Mouse (Mus musculus): ENCODE measurements around the gene Bnc2.
A peak's percentile ranks its signal among the peaks of the same experiment; 100 is the strongest.

Bnc2 gene

DNA sequence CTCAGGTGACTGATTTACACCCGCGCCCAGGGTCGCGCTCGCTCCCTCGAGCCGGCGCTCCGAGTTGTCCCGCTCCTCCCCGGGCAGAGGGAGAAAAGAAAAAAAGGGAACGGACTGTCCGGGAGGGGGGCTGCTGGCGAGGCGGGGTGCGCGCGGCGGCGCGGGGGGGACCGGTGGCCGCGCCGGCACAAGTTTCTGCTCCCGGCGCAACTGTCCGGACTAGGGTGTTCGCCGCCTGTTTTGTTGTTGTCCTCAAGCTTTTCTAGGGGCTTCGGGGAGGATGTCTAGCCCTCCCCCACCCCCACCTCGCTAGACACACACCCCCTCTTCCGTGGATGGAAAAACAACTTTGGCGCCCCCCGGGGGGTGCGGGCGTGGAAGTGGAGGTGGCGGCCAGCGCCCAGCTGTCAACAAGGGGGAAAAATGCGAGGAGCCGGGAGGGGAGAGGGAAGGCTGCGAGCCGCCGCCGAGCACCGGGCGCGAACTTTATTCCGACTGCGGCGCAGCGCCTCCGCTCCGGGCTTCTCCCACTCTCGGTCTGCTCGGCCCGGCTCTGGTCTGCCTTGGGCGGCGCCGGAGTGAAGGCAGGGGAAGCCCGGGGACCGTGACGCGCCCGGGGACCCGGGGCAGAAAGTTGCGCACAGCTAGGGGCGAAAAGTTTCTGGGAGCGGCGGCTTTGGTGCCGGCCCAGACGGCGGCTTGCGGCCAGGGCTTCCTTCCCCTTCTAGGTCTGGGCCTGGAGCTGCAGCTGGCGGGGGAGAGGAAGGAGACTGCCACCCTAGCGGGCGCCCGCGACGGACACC lies at the start of gene Bnc2:
TSS of gene Bnc2 (minus strand) at position 105 of the 803 bp plus-strand sequence.
- peak; percentile 39 for DNase-seq

- no peak for DNase-seq
Observed at GRCm38 (mm10) chr4:84707961-84708360, 32.9 kb upstream of the Bnc2 start.

GRCm38 (mm10) chr4:84685521-84686366 lies 10.7 kb upstream of the Bnc2 start:
- DNase-seq: no peak

GRCm38 (mm10) chr4:84685009-84685408 lies 9.9 kb upstream of the Bnc2 start:
- no peak for DNase-seq

DNA sequence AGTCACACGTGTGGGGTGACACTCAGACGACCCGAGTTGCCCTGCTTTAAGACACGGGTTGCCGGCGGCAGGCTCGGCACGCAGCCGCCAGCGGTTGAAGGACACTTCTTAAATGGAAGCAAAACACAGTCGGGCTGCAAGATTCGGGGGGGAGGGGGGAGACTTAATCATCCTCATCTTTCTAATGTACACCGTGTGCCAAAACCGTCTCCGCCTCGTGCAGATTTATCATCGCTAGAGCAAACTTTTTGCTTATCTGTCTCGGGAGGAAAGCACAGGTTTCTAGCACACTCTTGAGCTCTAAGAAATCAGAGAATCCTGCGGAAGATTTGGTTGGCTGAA lies 870 bp upstream of the Bnc2 start:
- DNase-seq: no peak

- peak; percentile 42 for DNase-seq
Observed at GRCm38 (mm10) chr4:84674318-84675170, 531 bp downstream of the Bnc2 start.

GRCm38 (mm10) chr4:84673681-84674307 lies 1.3 kb downstream of the Bnc2 start:
- no peak for DNase-seq

DNA sequence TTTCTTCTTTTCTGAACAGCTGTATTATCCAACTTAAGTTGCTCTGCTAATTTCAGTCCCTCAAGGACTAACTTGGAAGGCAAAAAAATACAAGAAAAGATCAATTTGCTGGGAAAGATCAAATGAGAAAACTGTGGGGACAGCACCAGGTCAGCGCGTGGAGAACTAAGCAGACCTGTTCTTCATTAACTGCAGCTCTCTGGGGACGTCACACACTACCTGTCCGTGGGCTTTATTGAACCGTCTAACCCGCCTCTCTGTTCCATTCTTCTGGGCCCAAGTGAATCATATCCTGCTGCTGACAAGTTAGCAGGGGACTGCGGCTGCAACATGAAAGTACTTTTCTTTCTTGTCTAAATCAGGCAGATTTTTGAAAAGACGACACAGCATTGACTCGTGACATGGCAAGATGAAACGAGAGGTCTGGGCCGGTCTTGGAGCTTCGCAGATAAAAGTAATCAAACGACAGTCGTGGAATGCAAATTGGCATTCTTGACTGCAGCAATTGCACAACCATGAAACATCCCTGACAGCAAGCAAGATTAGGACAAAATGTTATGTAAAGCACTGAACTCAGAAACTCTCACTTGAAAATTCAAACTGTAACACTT lies 2.8 kb downstream of the Bnc2 start:
- DNase-seq: peak; percentile 11

- no peak for DNase-seq
Observed at GRCm38 (mm10) chr4:84670996-84671395, 4.1 kb downstream of the Bnc2 start.

- DNase-seq: no peak
Observed at GRCm38 (mm10) chr4:84669650-84670049, 5.4 kb downstream of the Bnc2 start.

- no peak for DNase-seq
Observed at GRCm38 (mm10) chr4:84668949-84669605, 6.0 kb downstream of the Bnc2 start.

DNA sequence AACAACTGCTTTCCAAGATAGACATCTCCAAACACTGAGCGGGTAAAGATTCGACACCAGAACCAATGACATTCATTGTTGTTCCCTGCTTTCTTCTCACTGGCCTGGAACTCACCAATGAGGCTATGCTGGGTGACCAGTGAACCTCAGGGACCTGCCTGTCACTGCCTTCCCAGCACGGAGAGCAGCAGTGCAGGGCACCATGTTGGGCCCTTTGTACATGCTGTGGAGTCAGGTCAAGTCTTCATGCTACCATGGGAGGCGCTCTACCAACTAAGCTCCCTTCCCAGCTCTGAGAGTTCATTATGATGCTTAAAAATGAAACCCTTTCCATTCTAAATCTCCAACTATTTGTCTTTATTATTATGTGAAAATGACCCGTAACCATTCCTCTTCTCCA lies 6.8 kb downstream of the Bnc2 start:
- DNase-seq: no peak

DNA sequence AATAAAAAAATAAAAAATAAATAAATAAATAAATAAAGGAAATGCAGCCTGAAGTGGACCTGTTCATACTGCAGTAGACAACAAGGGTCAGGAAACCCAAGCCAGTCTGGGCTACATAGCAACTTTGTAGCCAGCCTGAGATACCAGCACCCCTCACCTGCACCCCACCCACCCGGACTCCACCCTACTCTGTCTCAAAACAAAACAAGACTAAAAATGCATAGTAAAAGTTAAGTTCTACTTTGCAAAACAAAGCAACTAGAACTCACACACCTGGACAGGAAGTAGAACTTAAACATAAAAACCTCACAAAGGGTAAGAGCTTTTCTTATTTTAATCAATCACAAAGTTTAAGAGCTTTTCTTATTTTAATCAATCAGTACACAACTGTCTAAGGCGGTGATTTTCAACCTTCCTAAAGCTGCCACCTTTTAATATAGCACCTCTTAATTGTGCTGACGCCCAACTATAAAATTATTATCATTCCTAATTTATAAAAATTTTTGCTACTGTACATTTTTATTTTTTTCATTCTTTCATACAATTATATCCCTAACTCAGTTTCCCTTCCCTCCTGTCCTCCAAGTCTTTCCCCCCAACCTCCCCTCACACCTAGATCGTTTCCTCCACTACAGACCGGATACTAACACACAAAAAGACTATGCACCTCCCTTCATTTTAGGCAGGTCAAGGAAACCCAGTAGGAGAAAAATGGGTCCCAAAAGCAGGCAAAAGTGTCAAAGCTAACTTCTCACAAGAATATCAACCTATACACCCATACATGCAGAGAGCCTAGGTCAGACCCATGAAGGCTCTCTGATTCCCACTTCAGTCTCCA lies 12.6 kb downstream of the Bnc2 start:
- DNase-seq: no peak

DNA sequence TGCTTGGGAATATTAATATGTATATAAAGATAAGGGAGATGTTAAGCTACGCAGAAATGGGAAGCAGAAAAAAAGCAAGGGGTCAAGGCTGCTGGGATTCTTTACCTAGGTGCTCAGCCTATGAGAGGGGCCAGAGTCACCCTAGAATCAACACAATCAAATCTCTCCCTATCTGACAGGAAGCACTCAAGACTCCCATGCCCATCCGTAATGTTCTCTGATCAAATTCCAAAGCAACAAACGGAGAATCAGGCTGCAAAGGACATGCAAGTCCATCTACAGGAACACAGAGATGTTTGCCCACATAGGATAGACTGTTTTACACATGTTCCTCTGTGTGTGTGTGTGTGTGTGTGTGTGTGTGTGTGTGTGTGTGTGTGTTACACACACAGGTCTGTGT lies 13.7 kb downstream of the Bnc2 start:
- DNase-seq: no peak

DNA sequence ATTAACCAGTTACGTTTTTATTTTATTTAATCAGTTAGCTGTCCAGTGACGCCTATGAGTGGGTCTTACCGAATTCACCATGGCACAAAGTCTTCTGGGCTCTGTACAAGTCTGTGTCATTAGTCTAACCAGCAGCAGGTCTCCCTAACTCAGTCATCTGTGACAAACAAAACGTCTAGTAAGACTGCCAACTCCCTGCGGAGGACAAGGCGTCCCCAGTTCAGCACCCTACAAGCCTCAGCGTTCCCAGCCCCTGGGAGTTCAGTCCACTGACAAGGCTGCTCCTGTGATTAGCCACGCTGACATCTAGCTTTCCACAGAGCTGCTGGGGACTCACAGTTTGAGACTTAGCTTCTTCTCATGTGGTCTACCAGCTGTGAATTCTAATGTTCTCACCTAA lies 23.3 kb downstream of the Bnc2 start:
- no peak for DNase-seq

DNA sequence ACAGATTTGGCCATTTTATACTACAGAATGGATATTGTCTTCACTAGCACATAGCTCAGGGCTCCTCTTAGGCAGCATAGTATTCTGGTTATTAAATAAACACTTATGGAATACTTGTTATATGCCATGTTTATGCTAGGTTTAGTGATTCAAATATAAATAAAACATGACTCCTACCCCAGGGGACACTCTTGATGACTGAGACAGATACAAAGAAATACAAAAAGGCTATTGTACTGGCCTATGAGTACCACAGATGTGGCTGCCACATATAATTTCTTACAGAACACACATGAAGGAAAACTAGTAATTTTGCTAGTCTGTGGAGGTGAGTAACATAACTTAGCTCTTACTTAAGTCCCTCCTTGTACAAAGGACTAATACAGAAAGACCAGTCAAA lies 28.5 kb downstream of the Bnc2 start:
- no peak for DNase-seq

- no peak for DNase-seq
Observed at GRCm38 (mm10) chr4:84639166-84639565, 35.9 kb downstream of the Bnc2 start.

DNA sequence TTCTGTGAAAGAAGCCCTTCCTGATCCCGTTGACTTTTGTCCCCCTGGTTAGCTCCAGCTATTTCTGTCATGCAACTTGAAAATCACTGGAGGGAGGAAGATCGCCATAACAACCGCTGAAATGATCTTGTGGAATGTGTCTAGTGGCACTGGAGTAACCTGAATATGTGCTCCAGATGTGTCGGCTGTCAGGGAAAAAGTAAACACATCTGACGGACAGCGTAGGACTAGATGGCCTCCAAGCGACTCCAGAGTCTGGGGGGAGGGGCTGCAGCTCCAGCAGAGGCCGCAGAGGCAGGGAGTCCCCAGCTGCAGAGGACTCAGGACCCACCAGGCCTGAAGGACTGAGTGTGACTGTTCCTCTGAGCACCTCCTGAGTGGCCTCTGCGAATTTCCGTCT lies 37.4 kb downstream of the Bnc2 start:
- DNase-seq: peak; percentile 28

DNA sequence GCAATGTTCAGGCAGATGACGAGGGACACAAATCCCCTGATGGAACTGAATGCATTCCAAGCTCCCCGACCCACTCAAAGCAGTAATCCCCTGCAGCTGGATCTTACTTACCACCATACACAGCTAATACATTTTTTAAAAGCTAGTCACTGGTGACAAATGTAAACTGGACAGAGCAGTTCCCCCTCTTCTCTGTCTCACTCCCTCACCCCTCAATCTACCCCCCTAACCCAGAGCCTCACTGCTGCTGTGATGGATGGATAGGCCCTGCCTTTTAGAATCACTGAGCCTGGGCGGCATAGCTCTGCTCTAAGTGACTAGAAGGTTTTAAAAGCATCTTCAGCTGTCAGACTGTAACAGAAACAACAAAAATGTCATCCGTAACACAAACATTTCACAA lies 40.3 kb downstream of the Bnc2 start:
- DNase-seq: no peak

GRCm38 (mm10) chr4:84633991-84634390 lies 41.1 kb downstream of the Bnc2 start:
- DNase-seq: no peak

Measured in lung, postnatal 14 days (tissue).